Mouse (Mus musculus) left cerebral cortex, postnatal 10 days (tissue): ENCODE results near the gene Cebpb. TPM values are rescaled to one million over a fixed set of nuclear protein-coding genes. Genes with fewer than 3 reads are reported as not detected.

Source experiments
- DNase-seq, 2 experiments: peaks; one replicate each; pipeline ENCODE4 v3.0.0; 2021 to 2022; ENCODE audit warnings: low spot score in 2 of 2, mixed read lengths in 1 of 2; ENCODE audit errors: extremely low spot score in 1 of 2
- intact Hi-C: fragments of 180-260 bp; cut with DNase I; formaldehyde crosslinking; loops from one replicate; pipeline ENCODE4 v1.15.1; 2025
- total RNA-seq, 2 experiments: library from RNA; stranded (reverse); gene quantifications; 2 replicates each; pipeline ENCODE4 v1.2.3; 2021

Cebpb gene
- total RNA-seq, 2 experiments from 2014 or later, result 7.8 to 10.0 TPM

DNA sequence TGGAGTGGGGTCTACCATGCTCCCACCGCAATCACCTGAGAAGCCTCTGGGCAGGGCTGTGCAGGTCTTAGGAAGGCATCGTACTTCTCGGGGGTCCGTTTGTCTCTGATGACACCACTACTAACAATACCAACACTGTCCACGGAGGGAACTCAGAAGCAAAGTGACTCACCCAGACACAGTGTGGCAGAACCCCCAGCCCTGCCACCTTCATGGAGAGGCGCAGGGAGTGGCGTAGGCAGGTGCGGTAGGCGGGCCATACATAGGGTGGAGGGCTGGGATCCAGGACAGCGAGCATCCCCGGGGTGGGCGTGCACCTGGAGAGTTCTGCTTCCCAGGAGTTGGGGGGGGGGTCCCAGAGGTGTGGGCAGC lies 603 bp upstream of the Cebpb start:
- peak in 1 of 2 experiments; percentile 60 for DNase-seq

GRCm38 (mm10) chr2:167689501-167690218 lies 945 bp downstream of the Cebpb start, which contains the start of gene Tmem189:
Gene Tmem189 (minus strand): TSS chr2:167689822.
- DNase-seq, result peak in 1 of 2 experiments; percentile 73
- intact Hi-C loops, result loop anchor here (10.0 kb wide), 2 partner anchors 325 to 395 kb away; partner anchors contain the start of genes Pard6b and Ripor3

More for the DNA sequence above, 603 bp upstream of the Cebpb start:
- intact Hi-C loops, result loop anchor here (10.0 kb wide), 2 partner anchors 327 to 397 kb away; partner anchors contain the start of genes Pard6b and Ripor3

DNA sequence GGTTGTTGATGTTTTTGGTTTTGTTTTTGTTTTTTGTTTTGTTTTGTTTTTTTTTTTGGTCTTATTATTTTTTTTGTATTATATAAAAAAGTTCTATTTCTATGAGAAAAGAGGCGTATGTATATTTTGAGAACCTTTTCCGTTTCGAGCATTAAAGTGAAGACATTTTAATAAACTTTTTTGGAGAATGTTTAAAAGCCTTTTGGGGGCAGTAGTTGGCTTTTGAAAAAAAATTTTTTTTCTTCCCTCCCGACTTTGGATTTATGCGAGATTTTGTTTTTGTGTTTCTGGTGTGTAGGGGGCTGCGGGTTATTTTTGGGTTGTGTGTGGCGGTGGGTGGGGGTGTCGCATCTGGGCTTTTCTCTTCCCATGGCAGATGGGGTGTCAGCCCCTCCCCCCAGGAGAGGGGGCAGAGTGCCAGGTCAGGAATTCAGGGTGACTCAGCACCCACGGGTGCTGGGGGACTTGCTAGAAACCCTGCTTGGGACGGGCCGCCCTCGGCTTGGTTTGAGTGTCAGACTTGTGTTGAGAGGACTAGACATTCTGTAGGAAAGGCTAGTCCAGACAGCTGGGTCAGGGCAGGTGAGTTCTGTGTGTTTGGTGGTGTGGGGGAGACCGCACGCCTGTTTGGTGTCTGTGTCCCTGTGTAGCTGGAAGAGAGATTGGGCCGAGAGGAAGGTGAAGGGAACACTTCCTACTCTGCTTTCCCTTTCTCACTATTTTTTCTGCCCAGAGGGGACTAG lies 1.7 kb downstream of the Cebpb start:
- intact Hi-C loops, result no loop called here

GRCm38 (mm10) chr2:167690962-167691311 lies 2.2 kb downstream of the Cebpb start:
- intact Hi-C loops, result no loop called here
- DNase-seq, result no peak

More for the DNA sequence above, 1.7 kb downstream of the Cebpb start:
- DNase-seq, result peak in 1 of 2 experiments; percentile 74

DNA sequence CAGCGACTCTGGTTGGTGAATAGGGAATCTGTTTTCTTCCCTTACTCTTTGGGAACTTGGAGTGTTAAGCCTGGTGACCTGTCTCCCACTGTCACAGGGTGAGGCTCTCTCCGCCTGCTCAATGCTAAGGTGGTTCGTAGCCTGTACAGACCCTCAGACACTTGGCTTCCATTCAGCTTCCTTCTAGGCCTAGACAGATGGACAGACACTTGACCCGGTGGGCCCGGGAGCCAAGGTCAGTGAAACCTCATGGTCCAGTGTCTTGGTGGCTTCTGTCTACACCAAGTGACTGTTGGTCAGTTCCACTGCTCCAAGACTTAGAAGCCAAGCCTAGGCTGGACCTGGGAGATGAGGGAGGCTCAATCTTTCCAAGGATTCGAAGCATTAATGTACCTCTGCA lies 2.7 kb downstream of the Cebpb start:
- no peak for DNase-seq
- intact Hi-C loops, result no loop called here

GRCm38 (mm10) chr2:167691871-167692661 lies 3.4 kb downstream of the Cebpb start:
- DNase-seq, result no peak
- intact Hi-C loops, result no loop called here

GRCm38 (mm10) chr2:167692831-167693230 lies 4.1 kb downstream of the Cebpb start:
- intact Hi-C loops, result no loop called here

DNA sequence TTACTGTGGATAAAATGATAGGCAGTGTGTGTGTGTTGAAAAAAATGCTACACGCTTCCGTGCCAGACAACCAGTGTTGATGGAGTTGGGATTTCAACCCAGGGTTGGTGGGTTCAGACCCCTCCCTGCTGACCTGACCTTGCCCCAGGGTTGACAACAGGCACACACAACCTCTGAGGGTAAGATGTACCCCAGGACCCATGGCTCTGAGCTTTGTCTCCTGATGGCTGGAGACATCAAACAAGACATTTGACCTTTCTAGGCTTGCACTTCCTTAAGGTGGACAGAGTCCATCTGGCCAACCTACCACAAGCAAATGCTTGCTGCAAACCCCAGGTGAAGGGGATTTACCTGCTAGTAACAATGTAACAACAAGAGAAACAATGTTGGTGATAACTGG lies 4.8 kb downstream of the Cebpb start:
- no peak for DNase-seq

More at GRCm38 (mm10) chr2:167692831-167693230, 4.1 kb downstream of the Cebpb start:
- DNase-seq, result no peak

DNA sequence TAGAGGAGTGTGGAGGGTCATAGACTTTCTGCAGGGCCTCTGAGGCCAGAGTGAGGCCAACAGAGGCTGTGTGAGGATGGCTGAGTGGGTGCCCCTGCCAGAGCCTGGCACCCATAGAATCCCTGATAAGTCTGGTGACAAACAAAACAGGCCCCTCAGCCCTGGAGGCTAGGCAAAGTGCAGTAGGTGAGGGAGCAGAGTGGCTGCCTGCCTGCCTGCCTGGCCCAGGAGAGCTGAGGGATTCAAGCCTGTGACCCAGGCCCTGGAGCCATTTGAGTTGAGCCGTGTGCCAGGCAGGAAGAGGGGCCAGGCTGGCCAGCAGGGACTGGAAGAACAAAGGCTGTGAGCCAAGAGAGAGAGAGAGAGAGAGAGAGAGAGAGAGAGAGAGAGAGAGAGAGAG lies 5.5 kb downstream of the Cebpb start:
- intact Hi-C loops, result no loop called here
- no peak for DNase-seq

More for the DNA sequence above, 4.8 kb downstream of the Cebpb start:
- intact Hi-C loops, result no loop called here

DNA sequence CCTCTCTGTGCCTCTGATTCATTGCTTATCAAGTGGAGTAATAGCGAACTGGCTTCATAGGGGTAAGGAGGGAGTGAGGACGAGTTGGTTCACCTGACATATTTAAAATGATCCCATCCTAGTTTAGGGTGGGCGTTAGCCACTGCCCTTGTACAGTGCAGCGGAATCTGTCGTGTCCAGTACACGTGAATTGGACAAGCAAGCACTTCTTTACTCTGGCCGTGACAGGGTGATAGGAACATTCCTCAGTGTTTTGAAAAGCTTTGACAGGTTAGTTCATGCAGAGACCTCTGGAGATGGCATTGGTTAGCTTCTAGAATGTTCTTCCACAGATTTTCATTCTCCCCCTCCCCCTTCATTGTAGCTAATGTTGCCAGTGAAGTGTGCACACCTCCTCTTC lies 6.2 kb downstream of the Cebpb start:
- no peak for DNase-seq
- intact Hi-C loops, result no loop called here

DNA sequence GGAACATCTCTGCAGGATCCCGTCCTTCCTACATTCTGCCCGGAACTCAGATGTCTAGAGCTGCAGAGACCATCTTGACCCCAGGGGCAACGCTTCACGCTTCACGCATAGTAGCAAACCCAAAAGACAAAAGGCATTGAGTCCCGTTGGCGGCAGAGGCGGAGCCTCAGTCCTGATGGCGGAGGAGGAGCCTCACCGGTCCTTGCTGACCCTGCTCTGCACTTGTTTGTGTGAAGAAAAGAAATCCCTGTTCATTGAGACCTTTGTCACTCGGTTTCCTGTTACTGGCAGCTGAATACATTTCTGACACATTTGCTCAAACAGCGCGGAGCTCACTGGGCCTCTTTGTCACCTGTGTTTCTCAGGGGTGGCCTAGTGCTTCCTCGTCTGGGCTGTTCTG lies 6.8 kb downstream of the Cebpb start:
- intact Hi-C loops, result no loop called here
- DNase-seq, result no peak

- intact Hi-C loops, result no loop called here
- DNase-seq, result no peak
These were observed 7.4 kb downstream of the Cebpb start for GRCm38 (mm10) chr2:167696143-167696542.

- intact Hi-C loops, result no loop called here
- DNase-seq, result no peak
These were observed 9.2 kb downstream of the Cebpb start for GRCm38 (mm10) chr2:167697902-167698301.

DNA sequence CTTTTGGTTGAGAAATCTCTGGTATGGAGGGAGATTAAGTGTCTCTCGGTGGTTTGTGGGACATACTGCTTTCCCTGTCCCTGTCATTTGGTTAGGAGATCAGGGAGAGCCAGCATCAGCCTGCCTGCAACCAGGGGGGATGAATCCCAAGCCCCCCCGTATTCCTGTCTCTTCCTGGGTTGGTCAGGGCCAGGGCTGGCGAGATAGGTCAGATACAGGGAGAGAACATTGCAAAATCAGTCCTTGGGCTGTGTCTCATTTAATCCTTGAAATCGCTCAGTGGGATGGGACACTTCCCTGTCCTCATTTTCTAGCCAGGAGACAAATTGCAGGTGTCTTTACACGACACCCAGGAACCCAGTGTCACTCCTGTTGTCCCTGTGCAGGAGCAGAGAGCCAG lies 11.3 kb downstream of the Cebpb start:
- intact Hi-C loops, result no loop called here
- DNase-seq, result no peak

- intact Hi-C loops, result no loop called here
These were observed 12.8 kb downstream of the Cebpb start for GRCm38 (mm10) chr2:167701472-167701871.

GRCm38 (mm10) chr2:167702126-167702525 lies 13.4 kb downstream of the Cebpb start:
- intact Hi-C loops, result no loop called here
- DNase-seq, result peak in 1 of 2 experiments; percentile 20

More at GRCm38 (mm10) chr2:167701472-167701871, 12.8 kb downstream of the Cebpb start:
- no peak for DNase-seq

DNA sequence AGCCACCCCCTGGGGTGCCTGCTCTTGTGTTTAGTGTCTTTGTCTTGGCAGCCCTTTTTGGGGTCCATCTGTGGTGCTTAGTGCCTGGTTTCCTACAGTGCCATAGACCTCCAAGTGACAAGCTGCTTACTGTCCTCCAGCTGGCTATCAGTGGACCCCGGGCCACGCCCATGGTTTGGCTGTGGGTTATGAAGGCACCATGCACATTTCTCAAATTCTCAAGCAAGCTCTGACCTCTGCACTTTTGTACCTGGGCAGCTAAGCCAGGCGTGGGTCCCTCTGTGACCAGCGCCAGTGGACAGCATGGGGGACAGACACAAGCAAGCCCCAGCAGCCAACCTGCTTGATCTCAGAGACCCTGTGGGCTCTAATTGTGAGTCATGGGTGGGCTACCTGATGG lies 15.7 kb downstream of the Cebpb start:
- intact Hi-C loops, result no loop called here
- peak in 1 of 2 experiments; percentile 12 for DNase-seq

- no peak for DNase-seq
- intact Hi-C loops, result no loop called here
These were observed 17.6 kb downstream of the Cebpb start for GRCm38 (mm10) chr2:167706183-167706939.

DNA sequence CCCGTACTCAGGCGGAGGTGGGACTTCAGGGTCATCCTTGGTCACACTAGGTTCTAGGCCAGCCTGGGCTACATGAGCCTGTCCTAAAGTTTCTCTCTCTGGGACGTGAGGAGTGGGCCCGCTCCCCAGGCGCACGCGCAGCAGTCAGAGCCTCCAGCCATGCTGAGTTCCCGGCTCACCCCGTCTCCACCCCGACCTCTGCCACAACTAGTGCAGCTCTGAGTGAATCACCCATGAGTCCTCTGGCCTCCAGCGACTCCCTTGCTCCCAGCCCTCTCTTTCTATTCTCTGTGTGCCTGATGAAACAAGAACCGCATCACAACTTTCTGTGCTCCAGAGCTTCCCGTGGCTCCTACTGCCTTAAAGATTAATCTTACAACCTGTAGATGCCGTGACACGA lies 19.7 kb downstream of the Cebpb start:
- DNase-seq, result no peak

More for the DNA sequence above, 19.7 kb downstream of the Cebpb start:
- intact Hi-C loops, result no loop called here
